Mouse (Mus musculus) adrenal gland, postnatal 0 days (tissue): Measurements from ENCODE around the gene Map3k7. TPM values are rescaled to one million over a fixed set of nuclear protein-coding genes. Genes with fewer than 3 reads are reported as not detected.

Experiments
- polyA plus RNA-seq: library from polyadenylated mRNA; unstranded; fragments of >200 nt; fragmentation: Nextera tagmentation; extraction: Ambion mirVana; gene quantifications from 2 replicates; pipeline ENCODE4 v1.2.1, GENCODE M21; 2015

Map3k7 gene
- polyA plus RNA-seq, result 11.8 and 18.3 TPM in 2 replicates

DNA sequence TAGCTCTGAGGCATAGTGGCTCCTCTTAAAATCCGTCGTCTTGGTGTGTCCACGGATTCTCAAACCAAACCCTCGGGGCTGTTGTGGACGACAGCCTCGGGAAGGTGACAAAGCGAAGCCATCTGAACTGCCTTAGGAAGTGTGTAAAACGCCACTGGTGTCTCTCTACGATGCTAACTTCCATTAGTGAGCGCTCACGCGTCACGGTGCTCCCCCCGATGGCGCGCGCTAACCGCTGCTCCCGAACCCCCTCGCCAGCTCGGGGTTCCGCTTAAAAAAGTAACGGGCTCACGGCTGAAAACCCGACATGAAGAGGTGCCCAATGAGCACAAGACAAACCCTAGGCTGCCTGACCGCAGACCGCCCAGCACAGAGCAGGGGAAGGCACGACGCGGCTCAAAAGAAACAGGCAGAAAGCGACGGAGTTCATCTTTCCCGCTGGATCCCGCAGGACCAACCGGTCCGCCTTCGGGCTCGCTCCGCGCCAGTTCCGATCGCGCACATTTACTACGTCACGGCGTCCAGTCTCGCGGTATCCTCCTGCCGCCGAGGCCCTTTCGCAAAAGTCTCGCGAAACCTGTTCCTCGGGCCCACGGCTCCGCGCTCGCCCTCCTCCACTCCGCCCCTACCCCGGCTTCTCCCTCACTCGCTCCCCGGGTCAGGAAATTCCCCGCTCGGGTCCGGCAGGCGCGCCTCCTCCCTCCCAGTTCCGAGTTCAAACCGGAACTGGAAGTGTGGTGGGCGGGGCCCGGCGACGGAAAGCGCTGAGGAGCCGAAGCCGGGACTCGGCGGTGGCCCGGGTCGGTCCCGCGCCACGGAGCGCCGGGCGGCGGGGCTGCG lies at the start of gene Map3k7:
TSS of gene Map3k7 (plus strand) at position 744 of the 840 bp plus-strand sequence.

